Mouse (Mus musculus): ENCODE measurements around the gene Bahd1. TPM values are rescaled to one million over a fixed set of nuclear protein-coding genes. Genes with fewer than 3 reads are reported as not detected.

Gene Bahd1
- polyA plus RNA-seq, 1 experiment from 2014 or later: 3.8 TPM

DNA sequence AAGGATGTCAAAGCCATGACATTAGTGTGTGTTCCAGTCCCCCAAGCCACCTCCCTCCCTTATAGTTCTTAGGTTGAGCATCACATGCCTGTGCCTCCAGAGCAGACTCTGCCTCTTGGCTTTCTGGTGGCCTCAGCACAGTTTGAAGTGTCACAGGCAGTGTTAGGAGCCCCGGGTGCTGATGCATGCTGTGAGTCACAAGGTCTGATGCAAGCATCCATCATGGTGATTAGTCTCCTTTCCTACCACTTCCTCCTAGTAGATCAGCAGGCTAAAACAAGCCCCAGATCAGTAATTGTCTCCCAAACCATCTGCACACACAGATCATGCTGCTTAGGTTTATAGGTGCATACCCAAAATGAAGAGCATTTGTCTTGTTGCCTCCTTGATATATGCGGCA lies 61.4 kb downstream of the Bahd1 start:
- no peaks in the 10 kb centered on the region for H3K36me3 ChIP-seq
- DNase-seq (ENCODE audit: low spot score): no peak
- H3K27ac ChIP-seq (replicated peaks): no peak overlapping the region
- 72% methylated on average over 2 of the region's 2 CpGs for WGBS
- H3K4me1 ChIP-seq: peaks cover 9% of the 10 kb centered on the region
- H3K9me3 ChIP-seq (replicated peaks): no peaks in the 10 kb centered on the region
- H3K4me3 ChIP-seq: no peak overlapping the region
- H3K27me3 ChIP-seq (ENCODE audit: low read depth, poor library complexity, severe bottlenecking): no peaks in the 10 kb centered on the region

DNA sequence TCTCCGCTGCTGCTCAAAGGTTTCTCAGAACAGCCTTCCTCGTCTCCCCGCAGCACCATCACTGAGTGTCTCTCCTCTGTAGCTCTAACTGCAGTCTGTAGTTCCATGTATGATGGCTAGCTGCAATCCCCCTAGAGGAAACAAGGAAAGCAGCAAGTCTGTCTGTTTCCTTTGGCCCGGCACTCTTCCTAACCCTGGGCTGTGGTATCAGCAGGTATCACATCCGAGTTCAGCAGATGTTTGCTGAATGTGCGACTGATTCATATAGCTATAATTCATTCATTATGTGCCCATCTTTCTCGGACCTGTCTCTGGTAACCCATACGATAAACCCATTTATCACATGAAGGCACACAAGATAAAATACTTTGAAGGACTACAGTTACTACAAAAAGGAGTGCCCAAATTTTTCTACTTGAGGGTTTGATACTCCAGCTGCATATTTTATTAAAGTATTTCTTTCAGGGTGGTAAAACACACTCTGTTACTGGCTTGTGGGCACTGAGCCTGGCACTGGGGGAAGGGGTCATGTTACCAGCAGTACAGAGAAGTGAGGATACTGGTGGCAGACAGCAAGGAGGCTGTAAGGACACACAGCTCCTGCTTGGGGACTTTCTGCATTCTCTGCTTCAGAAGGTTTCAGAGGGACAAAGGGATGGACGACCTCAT lies 63.0 kb downstream of the Bahd1 start:
- H3K9me3 ChIP-seq (replicated peaks): no peaks in the 10 kb centered on the region
- peaks cover 9% of the 10 kb centered on the region for H3K4me1 ChIP-seq
- no peak overlapping the region for H3K4me3 ChIP-seq
- no peak for DNase-seq (ENCODE audit: low spot score)
- 73% methylated on average over 9 of the region's 9 CpGs for WGBS
- H3K27me3 ChIP-seq (ENCODE audit: low read depth, poor library complexity, severe bottlenecking): no peaks in the 10 kb centered on the region
- H3K27ac ChIP-seq (replicated peaks): no peak overlapping the region
- H3K36me3 ChIP-seq: no peaks in the 10 kb centered on the region

DNA sequence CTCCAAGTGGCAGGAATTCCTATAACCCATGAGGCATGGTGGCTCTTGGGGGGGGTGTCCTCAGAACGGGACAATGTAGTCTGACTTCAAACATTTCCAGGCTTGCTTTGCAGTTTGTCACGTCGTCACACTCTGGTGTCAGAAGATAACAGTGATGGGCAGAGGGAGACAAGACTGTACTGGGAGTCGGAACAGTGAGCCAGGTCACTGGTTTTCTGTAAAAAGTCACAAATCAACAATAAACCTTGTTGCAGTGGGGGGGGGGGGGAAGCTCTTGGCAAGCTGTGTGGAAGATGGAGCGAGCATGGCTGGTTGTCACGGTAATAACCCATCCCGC lies 63.5 kb downstream of the Bahd1 start:
- Histone ChIP-seq H3K36me3 (no peaks in the 10 kb centered on the region), H3K4me1 (peaks cover 9% of the 10 kb centered on the region), H3K27me3 (ENCODE audit: low read depth, poor library complexity, severe bottlenecking) (no peaks in the 10 kb centered on the region), H3K27ac (replicated peaks) (no peak overlapping the region), H3K9me3 (replicated peaks) (no peaks in the 10 kb centered on the region), H3K4me3 (no peak overlapping the region)
- 73% methylated on average over 7 of the region's 7 CpGs for WGBS
- no peak for DNase-seq (ENCODE audit: low spot score)

DNA sequence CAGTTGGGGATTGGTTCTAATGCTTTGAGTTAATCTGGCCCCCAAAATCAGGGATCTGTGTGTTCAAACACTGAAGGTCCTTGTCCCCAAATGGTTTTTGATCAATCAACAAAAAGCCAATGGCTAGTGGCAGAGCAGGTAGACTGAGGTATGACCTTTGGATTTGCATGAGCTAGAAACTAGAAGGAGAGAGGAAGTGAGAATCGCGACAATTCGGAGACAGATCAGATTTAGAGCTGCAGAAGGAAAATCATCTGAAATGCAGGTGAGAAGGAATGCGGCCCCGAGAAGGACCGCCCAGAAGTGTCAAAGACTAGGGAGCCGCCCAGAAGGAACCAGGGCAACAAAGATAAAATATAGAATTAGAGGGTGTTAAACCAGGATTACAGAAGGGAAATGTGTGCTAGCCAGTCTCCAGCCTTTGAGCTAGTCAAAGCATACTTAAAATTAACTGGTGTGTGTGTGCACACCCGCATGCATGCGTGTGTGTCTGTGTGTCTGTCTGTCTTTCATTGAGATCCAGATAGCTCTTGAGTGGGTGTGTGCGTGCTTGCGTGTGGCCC lies 69.5 kb downstream of the Bahd1 start:
- WGBS: 88% methylated on average over 11 of the region's 11 CpGs
- no peaks in the 10 kb centered on the region for H3K36me3 ChIP-seq
- peaks cover 5% of the 10 kb centered on the region; the same call in 1 of the 2 replicates for H3K4me1 ChIP-seq
- no peaks in the 10 kb centered on the region for H3K9me3 ChIP-seq (replicated peaks)
- no peak for DNase-seq (ENCODE audit: low spot score)
- no peak overlapping the region for H3K27ac ChIP-seq (replicated peaks)
- no peak overlapping the region for H3K4me3 ChIP-seq
- peaks cover 45% of the 10 kb centered on the region for H3K27me3 ChIP-seq (ENCODE audit: low read depth, poor library complexity, severe bottlenecking)

DNA sequence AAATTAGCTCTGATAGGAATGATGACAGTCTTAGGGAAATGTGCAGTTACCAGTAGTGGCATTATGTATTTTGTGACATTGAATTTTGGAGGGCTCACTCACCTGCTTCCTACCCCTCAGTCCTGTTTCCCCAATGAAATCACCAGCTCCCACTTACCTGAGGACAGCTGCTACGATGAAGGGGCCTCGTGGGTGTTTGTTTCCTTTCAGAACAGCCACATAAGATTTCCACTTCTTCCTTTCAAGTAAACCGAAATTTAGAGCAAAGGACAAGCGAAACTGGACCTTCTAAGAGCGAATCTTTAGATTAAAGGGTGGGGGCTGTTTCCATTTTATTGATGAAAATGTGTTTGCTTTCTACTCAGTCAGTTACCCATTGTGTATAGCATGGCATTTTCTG lies 71.9 kb downstream of the Bahd1 start:
- Histone ChIP-seq H3K9me3 (replicated peaks) (no peaks in the 10 kb centered on the region), H3K36me3 (no peaks in the 10 kb centered on the region), H3K27ac (replicated peaks) (no peak overlapping the region), H3K4me3 (no peak overlapping the region), H3K27me3 (ENCODE audit: low read depth, poor library complexity, severe bottlenecking) (peaks cover 69% of the 10 kb centered on the region), H3K4me1 (peaks cover 22% of the 10 kb centered on the region)
- 85% methylated on average over 5 of the region's 5 CpGs for WGBS
- no peak for DNase-seq (ENCODE audit: low spot score)

DNA sequence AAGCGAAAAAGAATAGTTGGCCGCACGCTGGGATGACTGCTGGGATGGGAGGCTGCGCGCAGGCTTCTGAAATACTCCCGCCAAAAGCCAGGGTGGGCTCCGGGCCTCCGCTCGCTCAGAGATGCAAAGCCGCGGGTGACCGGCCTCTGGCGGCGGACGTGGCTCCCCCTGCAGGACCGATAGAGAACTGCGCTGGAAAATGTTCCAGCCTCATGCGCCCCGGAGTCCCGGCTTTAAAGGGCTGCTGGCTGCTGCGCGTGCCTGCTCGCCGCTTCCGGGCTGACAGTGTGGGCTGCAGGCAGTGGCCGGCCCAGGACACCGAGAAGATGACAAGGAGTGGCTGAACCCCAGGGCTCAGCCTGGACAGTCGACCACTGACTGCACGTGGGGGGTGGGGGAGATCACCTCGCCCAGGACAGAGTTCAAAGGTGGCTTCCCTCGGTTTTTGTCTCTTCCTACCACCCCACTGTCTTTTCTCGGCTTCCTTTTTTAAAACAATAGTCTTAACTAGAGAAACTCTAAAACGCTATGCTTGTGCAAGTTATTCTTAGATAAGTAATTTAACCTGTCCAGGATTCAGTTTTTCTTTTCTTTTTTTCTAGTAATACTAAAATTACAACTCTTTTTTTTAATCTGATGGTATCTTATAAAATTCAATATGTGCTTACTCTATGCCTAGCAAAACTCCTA lies 72.7 kb downstream of the Bahd1 start:
- peaks cover 76% of the 10 kb centered on the region for H3K27me3 ChIP-seq (ENCODE audit: low read depth, poor library complexity, severe bottlenecking)

More for the DNA sequence above, 72.7 kb downstream of the Bahd1 start:
- peak overlapping the region; percentile 70 for H3K27ac ChIP-seq (replicated peaks)
- H3K4me3 ChIP-seq: peak overlapping the region; percentile 49
- H3K9me3 ChIP-seq (replicated peaks): no peaks in the 10 kb centered on the region
- DNase-seq (ENCODE audit: low spot score): peak; percentile 93
- peaks cover 23% of the 10 kb centered on the region for H3K4me1 ChIP-seq
- 1% methylated on average over 33 of the region's 33 CpGs for WGBS
- no peaks in the 10 kb centered on the region for H3K36me3 ChIP-seq

Other genes with a start within 250 kb of the Bahd1 start
- 0.26 and 0.99 TPM in 2 replicates for gene Pak6, start 237.1 kb upstream of the Bahd1 start, polyA plus RNA-seq (2016; fragmentation: Nextera tagmentation; extraction: Ambion mirVana)
- not detected in 2 replicates for gene Ankrd63, start 196.4 kb upstream of the Bahd1 start, polyA plus RNA-seq (2016; fragmentation: Nextera tagmentation; extraction: Ambion mirVana)
- 0.09 and 0.34 TPM in 2 replicates for gene Plcb2, start 171.9 kb upstream of the Bahd1 start, polyA plus RNA-seq (2016; fragmentation: Nextera tagmentation; extraction: Ambion mirVana)
- 24.2 and 24.6 TPM in 2 replicates for gene Inafm2, start 154.6 kb upstream of the Bahd1 start, polyA plus RNA-seq (2016; fragmentation: Nextera tagmentation; extraction: Ambion mirVana)
- 0.42 and 1.1 TPM in 2 replicates for gene Ccdc9b, start 137.7 kb upstream of the Bahd1 start, polyA plus RNA-seq (2016; fragmentation: Nextera tagmentation; extraction: Ambion mirVana)
- gene Phgr1, start 127.6 kb upstream of the Bahd1 start, polyA plus RNA-seq (2016; fragmentation: Nextera tagmentation; extraction: Ambion mirVana): not detected in 2 replicates
- 3.1 and 7.5 TPM in 2 replicates for gene Disp2, start 120.7 kb upstream of the Bahd1 start, polyA plus RNA-seq (2016; fragmentation: Nextera tagmentation; extraction: Ambion mirVana)
- gene Knstrn, start 86.4 kb upstream of the Bahd1 start, polyA plus RNA-seq (2016; fragmentation: Nextera tagmentation; extraction: Ambion mirVana): 181 and 184 TPM in 2 replicates
- gene Ivd, start 38.4 kb upstream of the Bahd1 start, polyA plus RNA-seq (2016; fragmentation: Nextera tagmentation; extraction: Ambion mirVana): 63.3 and 67.3 TPM in 2 replicates
- 14.5 and 17.2 TPM in 2 replicates for gene Chst14, start 26.1 kb downstream of the Bahd1 start, polyA plus RNA-seq (2016; fragmentation: Nextera tagmentation; extraction: Ambion mirVana)
- 21.9 and 22.4 TPM in 2 replicates for gene Ccdc32, start 129.0 kb downstream of the Bahd1 start, polyA plus RNA-seq (2016; fragmentation: Nextera tagmentation; extraction: Ambion mirVana)
- 7.0 and 7.9 TPM in 2 replicates for gene Rpusd2, start 134.4 kb downstream of the Bahd1 start, polyA plus RNA-seq (2016; fragmentation: Nextera tagmentation; extraction: Ambion mirVana)
- 63.9 and 68.4 TPM in 2 replicates for gene Knl1, start 146.7 kb downstream of the Bahd1 start, polyA plus RNA-seq (2016; fragmentation: Nextera tagmentation; extraction: Ambion mirVana)
- 95.6 and 97.9 TPM in 2 replicates for gene Rad51, start 212.4 kb downstream of the Bahd1 start, polyA plus RNA-seq (2016; fragmentation: Nextera tagmentation; extraction: Ambion mirVana)

All from midbrain, embryonic 10.5 days (tissue).